In the genomic region with DNA sequence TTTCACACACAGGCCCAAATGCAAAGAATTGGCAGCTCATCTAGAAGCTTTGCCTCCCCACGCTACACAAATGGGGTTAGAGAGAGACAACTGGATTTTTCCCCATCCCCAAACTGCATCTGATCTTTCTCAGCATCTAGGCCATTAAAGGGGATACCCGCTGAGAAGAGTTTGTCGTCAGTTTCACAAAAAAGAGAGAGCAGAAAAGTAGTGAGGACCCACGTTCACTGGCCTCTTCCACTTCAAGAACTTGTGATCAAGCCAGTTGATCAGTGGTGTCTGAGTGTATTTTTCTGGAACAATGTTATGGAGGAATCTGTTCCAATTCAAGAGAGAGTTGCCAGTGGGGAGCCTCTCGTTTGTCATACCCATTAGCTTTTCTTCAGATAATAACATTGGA, we compare ENCODE assay signal across 9 mouse cellular contexts. TPM values are rescaled to one million over a fixed set of nuclear protein-coding genes. Genes with fewer than 3 reads are reported as not detected.
DNase-seq lines count a peak whose midpoint lies in the region; ATAC-seq lines count a peak whose summit lies in the region.
"Had no signal": no experiment of that assay in that cellular context is flagged by ENCODE, and none has a peak within 500 bp of the region (broad histone marks: within the 10 kb centered on the region; RNA-seq: fewer than 3 reads in every experiment).

No protein-coding gene starts in this region.

- 2% methylated on average over 5 of the region's 5 CpGs for WGBS in heart, embryonic 10.5 days
- WGBS in forebrain, embryonic 16.5 days: 2% methylated on average over 5 of the region's 5 CpGs
- 13% methylated on average over 5 of the region's 5 CpGs for WGBS in liver, embryonic 16.5 days (ENCODE audit: insufficient replicate concordance)

- peaks cover 41% of the 10 kb centered on the region for H3K4me1 ChIP-seq in heart, embryonic 10.5 days
- H3K4me1 ChIP-seq in forebrain, embryonic 16.5 days (replicated peaks; ENCODE audit: control insufficient read depth, insufficient read depth, low read length): peaks cover 11% of the 10 kb centered on the region
- H3K4me1 ChIP-seq in liver, embryonic 16.5 days (ENCODE audit: control insufficient read depth, low read depth, low read length): no peaks in the 10 kb centered on the region; the same call in 1 of the 2 replicates

- no peaks in the 10 kb centered on the region for H3K9me3 ChIP-seq in heart, embryonic 10.5 days
- H3K9me3 ChIP-seq in forebrain, embryonic 16.5 days (ENCODE audit: control insufficient read depth, low read length): no peaks in the 10 kb centered on the region
- H3K9me3 ChIP-seq in liver, embryonic 16.5 days (replicated peaks; ENCODE audit: control insufficient read depth, low read length): no peaks in the 10 kb centered on the region

- no peak for ATAC-seq in forebrain, embryonic 16.5 days
- no peak for ATAC-seq in liver, embryonic 16.5 days (ENCODE audit: low read depth)

- DNase-seq in heart, embryonic 10.5 days (ENCODE audit: low spot score): no peak
- no peak for DNase-seq in heart, postnatal 10 days
- DNase-seq in NIH3T3 (ENCODE audit: low read depth): peak; percentile 37
- DNase-seq in thymus, adult 18-20 months: no peak
- no peak for DNase-seq in frontal cortex, postnatal 36 days (ENCODE audit: low spot score in 2 of 2)
- no peak for DNase-seq in gastrocnemius, postnatal 14 days

- no peaks in the 10 kb centered on the region for H3K27me3 ChIP-seq in heart, embryonic 10.5 days (ENCODE audit: insufficient read depth, poor library complexity, severe bottlenecking)
- no peaks in the 10 kb centered on the region for H3K27me3 ChIP-seq in forebrain, embryonic 16.5 days (replicated peaks; ENCODE audit: control insufficient read depth, insufficient read depth, low read length)
- H3K27me3 ChIP-seq in liver, embryonic 16.5 days (ENCODE audit: control insufficient read depth, insufficient read depth, low read depth, low read length): peaks cover 4% of the 10 kb centered on the region
- H3K27me3 ChIP-seq: CH12.LX had no signal

- H3K4me2 ChIP-seq in forebrain, embryonic 16.5 days (ENCODE audit: low read length): peak overlapping the region; percentile 55
- peak overlapping the region; percentile 27; the same call in 1 of the 2 replicates for H3K4me2 ChIP-seq in liver, embryonic 16.5 days (ENCODE audit: low read depth, low read length)

- peak overlapping the region; percentile 98 for H3K27ac ChIP-seq in heart, embryonic 10.5 days
- H3K27ac ChIP-seq in forebrain, embryonic 16.5 days (ENCODE audit: low read length): peak overlapping the region; percentile 76
- no peak overlapping the region for H3K27ac ChIP-seq in liver, embryonic 16.5 days (ENCODE audit: low read length)

- no peaks in the 10 kb centered on the region for H3K36me3 ChIP-seq in heart, embryonic 10.5 days
- no peaks in the 10 kb centered on the region for H3K36me3 ChIP-seq in forebrain, embryonic 16.5 days (ENCODE audit: control insufficient read depth, insufficient read depth)
- H3K36me3 ChIP-seq in liver, embryonic 16.5 days (ENCODE audit: control insufficient read depth, insufficient read depth): no peaks in the 10 kb centered on the region

- H3K4me3 ChIP-seq in heart, embryonic 10.5 days: peak overlapping the region; percentile 88
- H3K4me3 ChIP-seq in forebrain, embryonic 16.5 days (replicated peaks; ENCODE audit: low read length): peak overlapping the region; percentile 63
- H3K4me3 ChIP-seq in liver, embryonic 16.5 days (ENCODE audit: low read depth, low read length): peak overlapping the region; percentile 19; the same call in 1 of the 2 replicates

- intact Hi-C loops in heart, postnatal 10 days (cut with DNase I): no loop called here
- intact Hi-C loops in gastrocnemius, postnatal 14 days (cut with DNase I; ENCODE audit: low total_unique reads): no loop called here

- peak overlapping the region; percentile 60 for H3K9ac ChIP-seq in forebrain, embryonic 16.5 days (replicated peaks; ENCODE audit: low read depth, low read length)
- no peak overlapping the region for H3K9ac ChIP-seq in liver, embryonic 16.5 days (ENCODE audit: low read depth, low read length)

RNA-seq across cellular contexts. Expression of a gene that starts 2.7 kb away (rescaled TPM):
- 19.7 and 29.5 TPM in 2 replicates for polyA plus RNA-seq in heart, embryonic 10.5 days (2016; fragmentation: Nextera tagmentation; extraction: Ambion mirVana)
- total RNA-seq in heart, postnatal 10 days (2021): 10 to 100 TPM; 67.4 to 78.3 TPM
- 82.9 and 91.2 TPM in 2 replicates for polyA plus RNA-seq in forebrain, embryonic 16.5 days (2015; fragmentation: Nextera tagmentation; extraction: Ambion mirVana)
- polyA plus RNA-seq in liver, embryonic 16.5 days (2015; fragmentation: Nextera tagmentation; extraction: Ambion mirVana): 1.8 and 2.1 TPM in 2 replicates
- total RNA-seq in gastrocnemius, postnatal 14 days (2021): 10 to 100 TPM; 20.3 to 23.0 TPM
- total RNA-seq: CH12.LX had no signal

Comparison
In these comparisons a context has a peak if more than half of its experiments do, and no peak if none do; other contexts are left out.
1. H3K4me3 ChIP-seq: peak in every context shown above with its lines; median percentile 88 in heart, embryonic 10.5 days; 63 in forebrain, embryonic 16.5 days; 19 in liver, embryonic 16.5 days.